ENCODE assay signal across 23 mouse cellular contexts in the genomic region with DNA sequence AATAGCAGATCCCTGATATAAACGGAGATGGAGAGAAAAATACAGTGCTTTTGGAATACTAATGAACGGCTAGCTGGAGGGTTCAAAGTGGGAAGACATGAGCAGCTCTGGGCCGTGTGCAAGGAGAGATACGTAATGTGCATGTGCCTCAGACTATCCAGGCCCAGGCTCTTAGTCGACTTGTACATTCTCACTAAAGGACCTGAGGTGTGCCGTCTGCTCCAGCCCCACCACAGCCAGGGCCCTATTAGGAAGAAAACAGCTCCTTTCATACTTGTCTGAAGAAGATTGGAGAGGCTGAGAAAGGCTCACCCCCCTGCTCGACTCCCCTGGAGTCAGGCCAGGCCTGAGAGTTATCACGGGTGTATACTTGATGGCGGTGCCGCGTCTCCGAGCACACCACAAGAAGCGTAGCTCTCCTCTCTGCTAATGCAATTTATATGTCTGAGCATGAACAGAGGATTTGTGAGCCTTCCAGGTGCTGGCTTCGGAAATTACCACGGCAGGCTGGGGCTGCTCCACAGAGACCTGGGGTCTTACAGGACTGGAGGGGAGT. TPM values are rescaled to one million over a fixed set of nuclear protein-coding genes. Genes with fewer than 3 reads are reported as not detected.
A peak's percentile ranks its signal among the peaks of the same experiment; 100 is the strongest.
DNase-seq lines count a peak whose midpoint lies in the region; ATAC-seq and TF ChIP-seq lines count a peak whose summit lies in the region.
"Had no signal": no experiment of that assay in that cellular context is flagged by ENCODE, and none has a peak within 500 bp of the region (broad histone marks: within the 10 kb centered on the region; RNA-seq: fewer than 3 reads in every experiment).

No protein-coding gene starts in this region.

- 54% methylated on average over 15 of the region's 15 CpGs for WGBS in heart, embryonic 12.5 days
- 37% methylated on average over 15 of the region's 15 CpGs for WGBS in lung, embryonic 14.5 days
- 64% methylated on average over 15 of the region's 15 CpGs for WGBS in lung, adult 2 months
- 48% methylated on average over 15 of the region's 15 CpGs for WGBS in embryonic facial prominence, embryonic 13.5 days
- 40% methylated on average over 15 of the region's 15 CpGs for WGBS in limb, embryonic 13.5 days
- WGBS in kidney, adult 2 months, result 78% methylated on average over 15 of the region's 15 CpGs

- no peaks in the 10 kb centered on the region for H3K9me3 ChIP-seq in heart, embryonic 12.5 days (replicated peaks)
- no peaks in the 10 kb centered on the region for H3K9me3 ChIP-seq in lung, embryonic 14.5 days (ENCODE audit: low read depth, low read length)
- no peaks in the 10 kb centered on the region for H3K9me3 ChIP-seq in embryonic facial prominence, embryonic 13.5 days
- H3K9me3 ChIP-seq in limb, embryonic 13.5 days, result no peaks in the 10 kb centered on the region
- H3K9me3 ChIP-seq: forebrain, embryonic 15.5 days; limb, embryonic 15.5 days; neural tube, embryonic 12.5 days had no signal

- no peak for TF ChIP-seq POLR2A in lung, adult 2 months (IDR thresholded peaks at IDR 0.05; ENCODE audit: borderline replicate concordance, extremely low read depth, low read depth, low read length)
- no peak for TF ChIP-seq POLR2A in kidney, adult 2 months (IDR thresholded peaks at IDR 0.05; ENCODE audit: low read depth, low read length)

- ATAC-seq in heart, embryonic 12.5 days (ENCODE audit: insufficient number of reproducible peaks, low FRiP score), result no peak
- no peak for ATAC-seq in lung, embryonic 14.5 days (ENCODE audit: insufficient read depth)
- 0 out of 2 replicates have a peak, but pooled peaks have one; percentile 34 for ATAC-seq in embryonic facial prominence, embryonic 13.5 days (ENCODE audit: insufficient number of reproducible peaks, insufficient read depth, low FRiP score, low TSS enrichment, low read depth)
- ATAC-seq in limb, embryonic 13.5 days (ENCODE audit: low FRiP score, low read depth), result no peak; the same call in 1 of the 2 replicates
- ATAC-seq: forebrain, embryonic 15.5 days had no signal

- H3K36me3 ChIP-seq in heart, embryonic 12.5 days, result no peaks in the 10 kb centered on the region
- H3K36me3 ChIP-seq in lung, embryonic 14.5 days (ENCODE audit: insufficient read depth), result no peaks in the 10 kb centered on the region
- no peaks in the 10 kb centered on the region for H3K36me3 ChIP-seq in embryonic facial prominence, embryonic 13.5 days
- no peaks in the 10 kb centered on the region for H3K36me3 ChIP-seq in limb, embryonic 13.5 days
- no peaks in the 10 kb centered on the region for H3K36me3 ChIP-seq in kidney, adult 2 months (ENCODE audit: control insufficient read depth, insufficient read depth, low read length)
- H3K36me3 ChIP-seq: forebrain, embryonic 15.5 days; limb, embryonic 15.5 days; neural tube, embryonic 12.5 days had no signal

- no peak for TF ChIP-seq CTCF in lung, embryonic 14.5 days (IDR thresholded peaks at IDR 0.05; ENCODE audit: low read depth)
- TF ChIP-seq CTCF in lung, adult 2 months (IDR thresholded peaks at IDR 0.05; ENCODE audit: insufficient read depth, low read length), result no peak
- TF ChIP-seq CTCF in kidney, adult 2 months (conservative IDR thresholded peaks at IDR 0.05; ENCODE audit: insufficient read depth, insufficient read length, low read depth, low read length), result no peak

- no peak overlapping the region for H3K27ac ChIP-seq in heart, embryonic 12.5 days (ENCODE audit: poor library complexity, severe bottlenecking)
- no peak overlapping the region for H3K27ac ChIP-seq in lung, embryonic 14.5 days (ENCODE audit: low read depth)
- H3K27ac ChIP-seq in embryonic facial prominence, embryonic 13.5 days, result peak overlapping the region; percentile 48; the same call in 1 of the 2 replicates
- H3K27ac ChIP-seq in limb, embryonic 13.5 days, result peak overlapping the region; percentile 33; the same call in 1 of the 2 replicates
- H3K27ac ChIP-seq in kidney, adult 2 months (ENCODE audit: insufficient read depth, low read depth, low read length), result no peak overlapping the region
- H3K27ac ChIP-seq: forebrain, embryonic 15.5 days; layer of hippocampus, adult 2 months; limb, embryonic 15.5 days; liver, embryonic 14.5 days; neural tube, embryonic 12.5 days had no signal

- intact Hi-C loops in heart, postnatal 36 days (cut with DNase I), result no loop called here

- 0 out of 2 replicates have a peak overlapping the region, but pooled peaks have one; percentile 1 for H3K4me2 ChIP-seq in heart, embryonic 12.5 days
- no peak overlapping the region for H3K4me2 ChIP-seq in lung, embryonic 14.5 days
- H3K4me2 ChIP-seq in embryonic facial prominence, embryonic 13.5 days, result peak overlapping the region; percentile 27
- H3K4me2 ChIP-seq in limb, embryonic 13.5 days (replicated peaks), result peak overlapping the region; percentile 12
- H3K4me2 ChIP-seq: forebrain, embryonic 15.5 days; limb, embryonic 15.5 days; neural tube, embryonic 12.5 days had no signal

- H3K27me3 ChIP-seq in heart, embryonic 12.5 days (replicated peaks), result no peaks in the 10 kb centered on the region
- no peaks in the 10 kb centered on the region for H3K27me3 ChIP-seq in lung, embryonic 14.5 days (ENCODE audit: insufficient read depth, low read length)
- H3K27me3 ChIP-seq in embryonic facial prominence, embryonic 13.5 days, result no peaks in the 10 kb centered on the region
- H3K27me3 ChIP-seq in limb, embryonic 13.5 days, result 0 out of 2 replicates have a peak, but pooled peaks cover 10% of the 10 kb centered on the region
- no peaks in the 10 kb centered on the region for H3K27me3 ChIP-seq in kidney, adult 2 months (replicated peaks; ENCODE audit: control insufficient read depth, insufficient read depth, low read length)
- H3K27me3 ChIP-seq: forebrain, embryonic 15.5 days; neural tube, embryonic 12.5 days had no signal

- DNase-seq in heart, postnatal 36 days, result no peak
- peak; percentile 59 for DNase-seq in lung, embryonic 14.5 days
- no peak for DNase-seq in lung, adult 2 months
- no peak for DNase-seq in cerebellum, postnatal 10 days
- no peak for DNase-seq in kidney, adult 2 months
- DNase-seq: adrenal gland, postnatal 36 days; cerebellum, adult 11 months; cerebellum, adult 9-11 months; kidney, postnatal 25 days; layer of hippocampus, postnatal 36 days; lung, postnatal 10 days; midbrain, embryonic 14.5 days; retina, postnatal 1 day; thymus, adult 2 months; thymus, postnatal 4 days had no signal

- H3K9ac ChIP-seq in heart, embryonic 12.5 days, result no peak overlapping the region
- no peak overlapping the region for H3K9ac ChIP-seq in lung, embryonic 14.5 days
- H3K9ac ChIP-seq in embryonic facial prominence, embryonic 13.5 days, result no peak overlapping the region
- H3K9ac ChIP-seq in limb, embryonic 13.5 days, result no peak overlapping the region
- H3K9ac ChIP-seq: forebrain, embryonic 15.5 days; limb, embryonic 15.5 days; liver, embryonic 14.5 days; neural tube, embryonic 12.5 days had no signal

- H3K4me3 ChIP-seq in heart, embryonic 12.5 days, result no peak overlapping the region
- no peak overlapping the region for H3K4me3 ChIP-seq in lung, embryonic 14.5 days (ENCODE audit: low read depth, low read length)
- no peak overlapping the region for H3K4me3 ChIP-seq in lung, adult 2 months (replicated peaks; ENCODE audit: extremely low read depth, low read depth, low read length)
- H3K4me3 ChIP-seq in embryonic facial prominence, embryonic 13.5 days, result no peak overlapping the region
- no peak overlapping the region for H3K4me3 ChIP-seq in limb, embryonic 13.5 days
- no peak overlapping the region for H3K4me3 ChIP-seq in kidney, adult 2 months (ENCODE audit: insufficient read depth, low read depth, low read length)
- H3K4me3 ChIP-seq: forebrain, embryonic 15.5 days; layer of hippocampus, adult 2 months; limb, embryonic 15.5 days; neural tube, embryonic 12.5 days had no signal

- peaks cover 8% of the 10 kb centered on the region; the same call in 1 of the 2 replicates for H3K4me1 ChIP-seq in heart, embryonic 12.5 days (replicated peaks)
- H3K4me1 ChIP-seq in lung, embryonic 14.5 days (ENCODE audit: insufficient read depth), result no peaks in the 10 kb centered on the region
- no peaks in the 10 kb centered on the region for H3K4me1 ChIP-seq in lung, adult 2 months (ENCODE audit: control insufficient read depth, insufficient read depth, low read length)
- H3K4me1 ChIP-seq in embryonic facial prominence, embryonic 13.5 days, result peaks cover 28% of the 10 kb centered on the region
- H3K4me1 ChIP-seq in limb, embryonic 13.5 days, result peaks cover 30% of the 10 kb centered on the region
- H3K4me1 ChIP-seq in kidney, adult 2 months (ENCODE audit: control insufficient read depth, insufficient read depth, low read length), result peaks cover 6% of the 10 kb centered on the region; the same call in 1 of the 2 replicates

RNA-seq across cellular contexts. Expression of gene Shb, which starts 42.4 kb away (rescaled TPM):
- 13.9 and 15.3 TPM in 2 replicates for polyA plus RNA-seq in heart, embryonic 12.5 days (2016; fragmentation: Nextera tagmentation; extraction: Ambion mirVana)
- total RNA-seq in heart, postnatal 36 days (2021), result 10 to 100 TPM; 24.2 to 40.9 TPM
- polyA plus RNA-seq in lung, embryonic 14.5 days (2014; fragmentation: Nextera tagmentation; extraction: Ambion mirVana), result 10.6 TPM in 2 replicates
- polyA plus RNA-seq in lung, adult 2 months (2012; rRNA removed), result 36.2 and 37.7 TPM in 2 replicates
- 3.8 and 4.2 TPM in 2 replicates for polyA plus RNA-seq in embryonic facial prominence, embryonic 13.5 days (2015; fragmentation: Nextera tagmentation; extraction: Ambion mirVana)
- polyA plus RNA-seq in limb, embryonic 13.5 days (2015; fragmentation: Nextera tagmentation; extraction: Ambion mirVana), result 3.9 TPM in 2 replicates
- polyA plus RNA-seq in kidney, adult 2 months (2012; rRNA removed), result 57.1 and 59.4 TPM in 2 replicates

Comparison
In these comparisons a context has a peak if more than half of its experiments do, and no peak if none do; other contexts are left out.
1. H3K27ac ChIP-seq: peak in embryonic facial prominence, embryonic 13.5 days (single experiment) and limb, embryonic 13.5 days (single experiment); none in heart, embryonic 12.5 days (single experiment), lung, embryonic 14.5 days (single experiment) and kidney, adult 2 months (single experiment).